Mouse (Mus musculus) liver, embryonic 14.5 days (tissue): ENCODE data around the gene Zdhhc21.

ENCODE experiments used
- CTCF ChIP-seq: IDR thresholded peaks from 2 replicates; pipeline ENCODE4 v1.5.1; 2016; ENCODE audit warnings: antibody characterized with exemption, low read depth, control low read depth
- EP300 ChIP-seq: IDR thresholded peaks from 2 replicates; pipeline ENCODE4 v1.6.1; 2016; ENCODE audit warnings: antibody characterized with exemption, low read depth

- TF ChIP-seq EP300 (no peak), CTCF (no peak)
Observed at GRCm38 (mm10) chr4:82872548-82872947, 12.8 kb upstream of the Zdhhc21 start.
